Mouse (Mus musculus): ENCODE results near the gene Cd5l. TPM values are rescaled to one million over a fixed set of nuclear protein-coding genes. Genes with fewer than 3 reads are reported as not detected.

Cd5l gene
- polyA plus RNA-seq, 1 experiment from 2014 or later = not detected

DNA sequence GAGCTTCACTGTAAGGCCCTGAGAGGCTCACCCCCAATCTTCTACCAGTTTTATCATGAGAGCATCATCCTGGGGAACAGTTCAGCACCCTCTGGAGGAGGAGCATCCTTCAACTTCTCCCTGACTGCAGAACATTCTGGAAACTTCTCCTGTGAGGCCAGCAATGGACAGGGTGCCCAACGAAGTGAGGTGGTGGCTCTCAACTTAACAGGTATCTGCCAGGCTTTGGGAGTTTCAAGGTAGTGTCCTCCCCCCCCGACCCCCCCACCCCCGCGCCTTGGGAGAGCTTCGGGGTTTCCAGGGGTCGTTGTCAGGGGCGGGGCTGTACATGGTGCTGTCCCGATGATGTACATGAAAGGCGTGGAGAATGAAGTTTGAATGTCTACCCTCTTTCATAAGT, 27.4 kb downstream of the Cd5l start:
- H3K36me3 ChIP-seq (ENCODE audit: control insufficient read depth, insufficient read depth, low read length) = no peaks in the 10 kb centered on the region
- H3K27ac ChIP-seq (ENCODE audit: low read depth, low read length) = no peak overlapping the region
- DNase-seq (ENCODE audit: low spot score) = no peak
- H3K9me3 ChIP-seq (ENCODE audit: control insufficient read depth, low read length) = no peaks in the 10 kb centered on the region
- H3K4me2 ChIP-seq (ENCODE audit: low read depth, low read length, severe bottlenecking) = no peak overlapping the region
- H3K4me3 ChIP-seq (ENCODE audit: low read depth, low read length) = no peak overlapping the region
- no peaks in the 10 kb centered on the region for H3K27me3 ChIP-seq (ENCODE audit: control insufficient read depth, insufficient read depth, low read length)
- no peak for ATAC-seq (replicated peaks; ENCODE audit: low FRiP score)
- 89% methylated on average over 9 of the region's 9 CpGs for WGBS
- no peaks in the 10 kb centered on the region for H3K4me1 ChIP-seq (replicated peaks; ENCODE audit: control insufficient read depth, insufficient read depth, low read length)
- no peak overlapping the region for H3K9ac ChIP-seq (ENCODE audit: low read length)

GRCm38 (mm10) chr3:87390935-87391334, 33.3 kb downstream of the Cd5l start:
- no peaks in the 10 kb centered on the region for H3K9me3 ChIP-seq (ENCODE audit: control insufficient read depth, low read length)
- 97% methylated on average over 1 of the region's 1 CpGs for WGBS
- H3K4me2 ChIP-seq (ENCODE audit: low read depth, low read length, severe bottlenecking) = no peak overlapping the region
- DNase-seq (ENCODE audit: low spot score) = no peak
- no peak overlapping the region for H3K9ac ChIP-seq (ENCODE audit: low read length)
- ATAC-seq (replicated peaks; ENCODE audit: low FRiP score) = no peak
- no peaks in the 10 kb centered on the region for H3K4me1 ChIP-seq (replicated peaks; ENCODE audit: control insufficient read depth, insufficient read depth, low read length)
- no peaks in the 10 kb centered on the region for H3K36me3 ChIP-seq (ENCODE audit: control insufficient read depth, insufficient read depth, low read length)
- H3K27me3 ChIP-seq (ENCODE audit: control insufficient read depth, insufficient read depth, low read length) = no peaks in the 10 kb centered on the region
- H3K27ac ChIP-seq (ENCODE audit: low read depth, low read length) = no peak overlapping the region
- no peak overlapping the region for H3K4me3 ChIP-seq (ENCODE audit: low read depth, low read length)

GRCm38 (mm10) chr3:87398809-87399208, 41.1 kb downstream of the Cd5l start:
- no peaks in the 10 kb centered on the region for H3K36me3 ChIP-seq (ENCODE audit: control insufficient read depth, insufficient read depth, low read length)
- 68% methylated on average over 4 of the region's 4 CpGs for WGBS
- H3K27me3 ChIP-seq (ENCODE audit: control insufficient read depth, insufficient read depth, low read length) = no peaks in the 10 kb centered on the region
- ATAC-seq (replicated peaks; ENCODE audit: low FRiP score) (no peak), DNase-seq (ENCODE audit: low spot score) (no peak)
- H3K9ac ChIP-seq (ENCODE audit: low read length) = no peak overlapping the region
- H3K4me2 ChIP-seq (ENCODE audit: low read depth, low read length, severe bottlenecking) = no peak overlapping the region
- H3K27ac ChIP-seq (ENCODE audit: low read depth, low read length) = no peak overlapping the region
- H3K9me3 ChIP-seq (ENCODE audit: control insufficient read depth, low read length) = no peaks in the 10 kb centered on the region
- H3K4me3 ChIP-seq (ENCODE audit: low read depth, low read length) = no peak overlapping the region
- H3K4me1 ChIP-seq (replicated peaks; ENCODE audit: control insufficient read depth, insufficient read depth, low read length) = no peaks in the 10 kb centered on the region

DNA sequence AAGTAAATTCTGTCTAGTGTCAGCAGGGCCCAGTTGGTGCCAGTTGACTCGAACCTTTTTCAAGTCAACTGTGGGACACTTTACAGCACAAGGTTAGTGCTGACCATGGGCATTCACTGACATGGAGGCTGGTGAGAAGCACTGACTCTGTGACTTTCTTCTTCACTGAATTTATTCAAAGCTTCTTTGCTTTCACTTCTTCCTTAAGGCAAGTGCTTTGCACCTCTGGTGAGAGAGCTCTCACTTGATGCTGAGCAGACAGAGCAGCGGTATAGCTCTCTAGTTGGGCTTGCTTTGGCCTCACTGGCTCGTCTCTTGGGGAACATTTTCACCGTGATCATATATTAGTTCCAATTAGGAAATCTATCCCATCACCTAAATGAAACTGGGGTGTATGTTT, 42.2 kb downstream of the Cd5l start:
- Histone ChIP-seq H3K9me3 (ENCODE audit: control insufficient read depth, low read length) (no peaks in the 10 kb centered on the region), H3K9ac (ENCODE audit: low read length) (no peak overlapping the region), H3K4me1 (replicated peaks; ENCODE audit: control insufficient read depth, insufficient read depth, low read length) (no peaks in the 10 kb centered on the region), H3K36me3 (ENCODE audit: control insufficient read depth, insufficient read depth, low read length) (no peaks in the 10 kb centered on the region), H3K27ac (ENCODE audit: low read depth, low read length) (no peak overlapping the region), H3K4me3 (ENCODE audit: low read depth, low read length) (no peak overlapping the region), H3K4me2 (ENCODE audit: low read depth, low read length, severe bottlenecking) (no peak overlapping the region), H3K27me3 (ENCODE audit: control insufficient read depth, insufficient read depth, low read length) (no peaks in the 10 kb centered on the region)
- 91% methylated on average over 4 of the region's 4 CpGs for WGBS
- ATAC-seq (replicated peaks; ENCODE audit: low FRiP score) (no peak), DNase-seq (ENCODE audit: low spot score) (no peak)

GRCm38 (mm10) chr3:87401321-87401720, 43.6 kb downstream of the Cd5l start:
- no peaks in the 10 kb centered on the region for H3K9me3 ChIP-seq (ENCODE audit: control insufficient read depth, low read length)
- H3K4me3 ChIP-seq (ENCODE audit: low read depth, low read length) = no peak overlapping the region
- H3K4me2 ChIP-seq (ENCODE audit: low read depth, low read length, severe bottlenecking) = no peak overlapping the region
- ATAC-seq (replicated peaks; ENCODE audit: low FRiP score) = no peak
- H3K27ac ChIP-seq (ENCODE audit: low read depth, low read length) = no peak overlapping the region
- no peaks in the 10 kb centered on the region for H3K4me1 ChIP-seq (replicated peaks; ENCODE audit: control insufficient read depth, insufficient read depth, low read length)
- WGBS = 72% methylated on average over 5 of the region's 5 CpGs
- H3K9ac ChIP-seq (ENCODE audit: low read length) = no peak overlapping the region
- no peak for DNase-seq (ENCODE audit: low spot score)
- no peaks in the 10 kb centered on the region for H3K27me3 ChIP-seq (ENCODE audit: control insufficient read depth, insufficient read depth, low read length)
- no peaks in the 10 kb centered on the region for H3K36me3 ChIP-seq (ENCODE audit: control insufficient read depth, insufficient read depth, low read length)

DNA sequence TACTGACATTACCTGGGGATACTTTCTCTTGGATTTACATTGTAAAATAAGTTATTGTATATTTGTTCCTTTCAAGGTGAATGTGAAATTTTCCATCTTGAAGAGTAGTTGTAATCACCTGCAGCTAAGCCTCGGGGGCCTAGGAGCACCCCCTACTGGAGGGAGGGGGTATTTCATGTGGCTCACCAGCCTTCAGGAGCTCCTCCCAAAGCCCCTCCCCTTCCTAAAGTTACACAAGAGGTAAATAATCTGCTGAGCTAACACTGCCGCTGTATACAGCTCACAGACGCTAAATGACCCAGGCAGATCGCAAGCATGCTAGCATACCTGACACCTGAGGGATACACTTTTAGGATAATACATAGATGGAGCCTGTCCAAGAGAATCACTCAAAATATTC, 50.5 kb downstream of the Cd5l start:
- H3K9ac ChIP-seq (ENCODE audit: low read length) = no peak overlapping the region
- no peaks in the 10 kb centered on the region for H3K36me3 ChIP-seq (ENCODE audit: control insufficient read depth, insufficient read depth, low read length)
- no peak overlapping the region for H3K27ac ChIP-seq (ENCODE audit: low read depth, low read length)
- DNase-seq (ENCODE audit: low spot score) = peak; percentile 67
- H3K27me3 ChIP-seq (ENCODE audit: control insufficient read depth, insufficient read depth, low read length) = no peaks in the 10 kb centered on the region
- no peaks in the 10 kb centered on the region for H3K9me3 ChIP-seq (ENCODE audit: control insufficient read depth, low read length)
- 33% methylated on average over 4 of the region's 4 CpGs for WGBS
- no peak overlapping the region for H3K4me2 ChIP-seq (ENCODE audit: low read depth, low read length, severe bottlenecking)
- no peak for ATAC-seq (replicated peaks; ENCODE audit: low FRiP score)
- H3K4me3 ChIP-seq (ENCODE audit: low read depth, low read length) = no peak overlapping the region
- no peaks in the 10 kb centered on the region for H3K4me1 ChIP-seq (replicated peaks; ENCODE audit: control insufficient read depth, insufficient read depth, low read length)

- H3K36me3 ChIP-seq (ENCODE audit: control insufficient read depth, insufficient read depth, low read length) = no peaks in the 10 kb centered on the region
- H3K4me3 ChIP-seq (ENCODE audit: low read depth, low read length) = no peak overlapping the region
- no peak overlapping the region for H3K9ac ChIP-seq (ENCODE audit: low read length)
- no peak for DNase-seq (ENCODE audit: low spot score)
- no peak overlapping the region for H3K27ac ChIP-seq (ENCODE audit: low read depth, low read length)
- no peak for ATAC-seq (replicated peaks; ENCODE audit: low FRiP score)
- H3K27me3 ChIP-seq (ENCODE audit: control insufficient read depth, insufficient read depth, low read length) = no peaks in the 10 kb centered on the region
- no peaks in the 10 kb centered on the region for H3K9me3 ChIP-seq (ENCODE audit: control insufficient read depth, low read length)
- H3K4me2 ChIP-seq (ENCODE audit: low read depth, low read length, severe bottlenecking) = no peak overlapping the region
- no peaks in the 10 kb centered on the region for H3K4me1 ChIP-seq (replicated peaks; ENCODE audit: control insufficient read depth, insufficient read depth, low read length)
- WGBS = 91% methylated on average over 4 of the region's 4 CpGs
Observed at GRCm38 (mm10) chr3:87409196-87409935, 51.7 kb downstream of the Cd5l start.

DNA sequence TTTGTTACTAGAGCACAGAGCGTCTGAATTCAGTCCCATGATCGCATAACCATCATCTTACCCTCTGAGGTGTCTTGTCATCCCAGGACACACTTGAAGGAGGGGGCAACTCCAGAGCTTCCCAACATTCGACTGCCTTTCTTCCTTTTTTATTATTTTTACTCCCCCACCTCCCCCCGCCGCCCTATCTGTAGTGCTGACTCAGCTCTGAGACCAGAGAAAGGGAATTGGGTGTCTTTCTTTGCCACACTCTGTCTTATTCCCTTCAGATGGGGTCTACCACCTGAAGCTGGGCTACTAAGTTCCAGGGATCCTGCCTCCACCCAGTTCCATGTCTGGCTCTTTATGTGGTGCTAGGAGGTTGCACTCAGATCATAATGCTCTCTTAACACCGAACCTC, 52.9 kb downstream of the Cd5l start:
- no peak overlapping the region for H3K9ac ChIP-seq (ENCODE audit: low read length)
- no peak overlapping the region for H3K4me2 ChIP-seq (ENCODE audit: low read depth, low read length, severe bottlenecking)
- 84% methylated on average over 6 of the region's 6 CpGs for WGBS
- H3K27ac ChIP-seq (ENCODE audit: low read depth, low read length) = no peak overlapping the region
- no peak for ATAC-seq (replicated peaks; ENCODE audit: low FRiP score)
- H3K27me3 ChIP-seq (ENCODE audit: control insufficient read depth, insufficient read depth, low read length) = no peaks in the 10 kb centered on the region
- no peaks in the 10 kb centered on the region for H3K4me1 ChIP-seq (replicated peaks; ENCODE audit: control insufficient read depth, insufficient read depth, low read length)
- no peaks in the 10 kb centered on the region for H3K36me3 ChIP-seq (ENCODE audit: control insufficient read depth, insufficient read depth, low read length)
- no peaks in the 10 kb centered on the region for H3K9me3 ChIP-seq (ENCODE audit: control insufficient read depth, low read length)
- H3K4me3 ChIP-seq (ENCODE audit: low read depth, low read length) = no peak overlapping the region
- DNase-seq (ENCODE audit: low spot score) = no peak

GRCm38 (mm10) chr3:87411150-87411549, 53.5 kb downstream of the Cd5l start:
- no peaks in the 10 kb centered on the region for H3K4me1 ChIP-seq (replicated peaks; ENCODE audit: control insufficient read depth, insufficient read depth, low read length)
- ATAC-seq (replicated peaks; ENCODE audit: low FRiP score) = peak; percentile 67; the same call in 1 of the 2 replicates
- H3K36me3 ChIP-seq (ENCODE audit: control insufficient read depth, insufficient read depth, low read length) = no peaks in the 10 kb centered on the region
- no peak overlapping the region for H3K27ac ChIP-seq (ENCODE audit: low read depth, low read length)
- DNase-seq (ENCODE audit: low spot score) = peak; percentile 82
- no peaks in the 10 kb centered on the region for H3K9me3 ChIP-seq (ENCODE audit: control insufficient read depth, low read length)
- H3K4me2 ChIP-seq (ENCODE audit: low read depth, low read length, severe bottlenecking) = no peak overlapping the region
- no peak overlapping the region for H3K4me3 ChIP-seq (ENCODE audit: low read depth, low read length)
- no peaks in the 10 kb centered on the region for H3K27me3 ChIP-seq (ENCODE audit: control insufficient read depth, insufficient read depth, low read length)
- H3K9ac ChIP-seq (ENCODE audit: low read length) = no peak overlapping the region
- WGBS = 7% methylated on average over 12 of the region's 12 CpGs

Data from forebrain, embryonic 11.5 days (tissue).